Mouse (Mus musculus) heart, embryonic 11.5 days (tissue): ENCODE measurements around the gene Olfr1051. TPM values are rescaled to one million over a fixed set of nuclear protein-coding genes. Genes with fewer than 3 reads are reported as not detected.
"Not testable (repeated sequence)": the region's sequence is repeated elsewhere in the genome, so short reads cannot be mapped to it uniquely, and the experiment has no call there.

Experiments used
- ATAC-seq: fragments of 200-750 bp; cut with Nextera tagmentation; replicated peaks from 2 replicates; pipeline ENCODE4 v1.8.0; 2017; ENCODE audit warnings: moderate library complexity; ENCODE audit not compliant: insufficient number of reproducible peaks, low FRiP score, low TSS enrichment
- H3K27ac ChIP-seq: fragments of 300-500 bp; sonication (generic); 2 replicates; pipeline ENCODE4 v1.5.1; 2014; ENCODE audit warnings: mild to moderate bottlenecking, low read depth, low read length
- H3K27me3 ChIP-seq: fragments of 300-500 bp; sonication (generic); 2 replicates; pipeline ENCODE4 v1.6.1; 2014; ENCODE audit warnings: mild to moderate bottlenecking, low read length, mixed read lengths; ENCODE audit not compliant: control insufficient read depth, insufficient read depth
- H3K36me3 ChIP-seq: fragments of 300-500 bp; sonication (generic); 2 replicates; pipeline ENCODE4 v1.6.1; 2014; ENCODE audit warnings: mild to moderate bottlenecking, low read length, moderate library complexity, mixed read lengths; ENCODE audit not compliant: control insufficient read depth, insufficient read depth
- H3K4me1 ChIP-seq: fragments of 300-500 bp; sonication (generic); 2 replicates; pipeline ENCODE4 v1.6.1; 2014; ENCODE audit warnings: low read length; ENCODE audit not compliant: control insufficient read depth, insufficient read depth
- H3K4me2 ChIP-seq: fragments of 300-500 bp; sonication (generic); 2 replicates; pipeline ENCODE4 v1.6.1; 2014; ENCODE audit warnings: mild to moderate bottlenecking, moderate library complexity
- H3K4me3 ChIP-seq: fragments of 300-500 bp; sonication (generic); 2 replicates; pipeline ENCODE4 v1.5.1; 2014; ENCODE audit warnings: low read depth, low read length
- H3K9ac ChIP-seq: fragments of 300-500 bp; sonication (generic); 2 replicates; pipeline ENCODE4 v1.6.1; 2014; ENCODE audit warnings: mild to moderate bottlenecking, low read depth, low read length, moderate library complexity
- H3K9me3 ChIP-seq: fragments of 300-500 bp; sonication (generic); replicated peaks from 2 replicates; pipeline ENCODE4 v1.6.1; 2016; ENCODE audit warnings: low read length; ENCODE audit not compliant: control insufficient read depth
- WGBS: fragments of 180-500 bp; shearing (Covaris S2); extraction: QIAGEN DNeasy Blood & Tissue Kit; methylation state at CpG from one replicate; pipeline ENCODE4 v1.1.7; 2014; ENCODE audit not compliant: insufficient replicate concordance; 5-methylcytosine and 5-hydroxymethylcytosine counted together
- polyA plus RNA-seq: library from polyadenylated mRNA; unstranded; fragments of >200 nt; fragmentation: Nextera tagmentation; extraction: Ambion mirVana; gene quantifications from 2 replicates; pipeline ENCODE4 v1.2.1, GENCODE M21; 2014

Gene Olfr1051
- polyA plus RNA-seq, result not detected in 2 replicates

- not testable (repeated sequence) for H3K4me1 ChIP-seq, H3K9ac ChIP-seq, ATAC-seq, H3K36me3 ChIP-seq, H3K9me3 ChIP-seq, H3K4me2 ChIP-seq, H3K27me3 ChIP-seq, H3K4me3 ChIP-seq, H3K27ac ChIP-seq
These were observed at the start of gene Olfr1051 for GRCm38 (mm10) chr2:86278988-86279387. Gene Olfr1051, minus strand, starts transcription at chr2:86279088.

GRCm38 (mm10) chr2:86315184-86315583, 36.3 kb upstream of the Olfr1051 start, which contains the start of gene Olfr1053:
Gene Olfr1053, minus strand, starts transcription at chr2:86315284.
- 54% methylated on average over 3 of the region's 3 CpGs for WGBS
- Histone ChIP-seq H3K9me3 (no peaks in the 10 kb centered on the region), H3K4me1 (no peaks in the 10 kb centered on the region), H3K27ac (no peak within 1 kb of the TSS), H3K36me3 (no peaks in the 10 kb centered on the region), H3K4me2 (no peak within 1 kb of the TSS), H3K4me3 (no peak within 1 kb of the TSS), H3K9ac (no peak within 1 kb of the TSS), H3K27me3 (no peaks in the 10 kb centered on the region)
- no peak for ATAC-seq

GRCm38 (mm10) chr2:86292155-86292554, 13.3 kb upstream of the Olfr1051 start, which contains the start of gene Olfr1052:
Gene Olfr1052, plus strand, starts transcription at chr2:86292455.
- Histone ChIP-seq H3K9me3 (no peaks in the 10 kb centered on the region), H3K9ac (no peak within 1 kb of the TSS), H3K27me3 (no peaks in the 10 kb centered on the region), H3K27ac (no peak within 1 kb of the TSS), H3K36me3 (no peaks in the 10 kb centered on the region), H3K4me1 (no peaks in the 10 kb centered on the region), H3K4me3 (no peak within 1 kb of the TSS), H3K4me2 (no peak within 1 kb of the TSS)
- no peak for ATAC-seq

- not testable (repeated sequence) for H3K4me3 ChIP-seq, H3K9ac ChIP-seq, H3K27me3 ChIP-seq, H3K4me2 ChIP-seq, H3K36me3 ChIP-seq, H3K9me3 ChIP-seq, H3K27ac ChIP-seq, H3K4me1 ChIP-seq, ATAC-seq
These were observed 20.7 kb downstream of the Olfr1051 start, which contains the start of gene Olfr1049 for GRCm38 (mm10) chr2:86258228-86258627. Gene Olfr1049, minus strand, starts transcription at chr2:86258328.

GRCm38 (mm10) chr2:86240189-86240588, 38.7 kb downstream of the Olfr1051 start, which contains the start of gene Olfr1048:
Gene Olfr1048, minus strand, starts transcription at chr2:86240289.
- Histone ChIP-seq H3K4me1 (no peaks in the 10 kb centered on the region), H3K36me3 (no peaks in the 10 kb centered on the region), H3K27me3 (no peaks in the 10 kb centered on the region), H3K27ac (no peak within 1 kb of the TSS), H3K9ac (no peak within 1 kb of the TSS), H3K4me3 (no peak within 1 kb of the TSS), H3K4me2 (no peak within 1 kb of the TSS), H3K9me3 (no peaks in the 10 kb centered on the region)
- no peak for ATAC-seq

- no peak within 1 kb of the TSS for H3K4me3 ChIP-seq
- H3K27ac ChIP-seq, result no peak within 1 kb of the TSS
- no peak for ATAC-seq
- WGBS, result 81% methylated on average over 1 of the region's 1 CpGs
- no peaks in the 10 kb centered on the region for H3K9me3 ChIP-seq
- H3K36me3 ChIP-seq, result no peaks in the 10 kb centered on the region
- H3K4me1 ChIP-seq, result no peaks in the 10 kb centered on the region
- no peak within 1 kb of the TSS for H3K4me2 ChIP-seq
- H3K9ac ChIP-seq, result no peak within 1 kb of the TSS
- H3K27me3 ChIP-seq, result no peaks in the 10 kb centered on the region
These were observed 47.6 kb downstream of the Olfr1051 start, which contains the start of gene Olfr1047 for GRCm38 (mm10) chr2:86231301-86231700. Gene Olfr1047, minus strand, starts transcription at chr2:86231401.

Other genes with a start within 250 kb of the Olfr1051 start
- gene Olfr1034, start 233.2 kb downstream of the Olfr1051 start, polyA plus RNA-seq, result not detected in 2 replicates
- gene Olfr1036, start 205.1 kb downstream of the Olfr1051 start, polyA plus RNA-seq, result not detected in 2 replicates
- not detected in 2 replicates for gene Olfr1037, start 191.7 kb downstream of the Olfr1051 start, polyA plus RNA-seq
- gene Olfr1039, start 143.2 kb downstream of the Olfr1051 start, polyA plus RNA-seq, result not detected in 2 replicates
- gene Olfr1040, start 132.4 kb downstream of the Olfr1051 start, polyA plus RNA-seq, result not detected in 2 replicates
- gene Olfr1042, start 117.2 kb downstream of the Olfr1051 start, polyA plus RNA-seq, result not detected in 2 replicates
- gene Olfr1043, start 111.6 kb downstream of the Olfr1051 start, polyA plus RNA-seq, result not detected in 2 replicates
- not detected in 2 replicates for gene Olfr1044, start 101.3 kb downstream of the Olfr1051 start, polyA plus RNA-seq
- not detected in 2 replicates for gene Olfr52, start 93.4 kb downstream of the Olfr1051 start, polyA plus RNA-seq
- not detected in 2 replicates for gene Olfr1045, start 76.1 kb downstream of the Olfr1051 start, polyA plus RNA-seq
- not detected in 2 replicates for gene Olfr1046, start 59.8 kb downstream of the Olfr1051 start, polyA plus RNA-seq
- gene Olfr1047, start 47.7 kb downstream of the Olfr1051 start, polyA plus RNA-seq, result not detected in 2 replicates
- not detected in 2 replicates for gene Olfr1048, start 38.8 kb downstream of the Olfr1051 start, polyA plus RNA-seq
- gene Olfr1049, start 20.8 kb downstream of the Olfr1051 start, polyA plus RNA-seq, result not detected in 2 replicates
- gene Olfr1052, start 13.4 kb upstream of the Olfr1051 start, polyA plus RNA-seq, result not detected in 2 replicates
- gene Olfr1053, start 36.2 kb upstream of the Olfr1051 start, polyA plus RNA-seq, result not detected in 2 replicates
- not detected in 2 replicates for gene Olfr1054, start 56.3 kb upstream of the Olfr1051 start, polyA plus RNA-seq
- gene Olfr1055, start 71.2 kb upstream of the Olfr1051 start, polyA plus RNA-seq, result not detected in 2 replicates
- not detected in 2 replicates for gene Olfr1056, start 83.4 kb upstream of the Olfr1051 start, polyA plus RNA-seq
- not detected in 2 replicates for gene Olfr1057, start 99.3 kb upstream of the Olfr1051 start, polyA plus RNA-seq
- gene Olfr1058, start 109.5 kb upstream of the Olfr1051 start, polyA plus RNA-seq, result not detected in 2 replicates
- not detected in 2 replicates for gene Olfr1061, start 135.0 kb upstream of the Olfr1051 start, polyA plus RNA-seq
- gene Olfr1062, start 147.7 kb upstream of the Olfr1051 start, polyA plus RNA-seq, result not detected in 2 replicates
- not detected in 2 replicates for gene Olfr1065, start 171.5 kb upstream of the Olfr1051 start, polyA plus RNA-seq
- not detected in 2 replicates for gene Olfr1066, start 177.2 kb upstream of the Olfr1051 start, polyA plus RNA-seq
- gene Olfr228, start 208.3 kb upstream of the Olfr1051 start, polyA plus RNA-seq, result not detected in 2 replicates
- gene Olfr1076, start 229.4 kb upstream of the Olfr1051 start, polyA plus RNA-seq, result not detected in 2 replicates